Mouse (Mus musculus): ENCODE measurements at regions not wholly inside any gene's neighbourhood (a gene's known extent, or its start where the extent isn't known, plus 50 kb on each side); places are given as distances from the start of the nearest gene placed in this dataset.

DNA sequence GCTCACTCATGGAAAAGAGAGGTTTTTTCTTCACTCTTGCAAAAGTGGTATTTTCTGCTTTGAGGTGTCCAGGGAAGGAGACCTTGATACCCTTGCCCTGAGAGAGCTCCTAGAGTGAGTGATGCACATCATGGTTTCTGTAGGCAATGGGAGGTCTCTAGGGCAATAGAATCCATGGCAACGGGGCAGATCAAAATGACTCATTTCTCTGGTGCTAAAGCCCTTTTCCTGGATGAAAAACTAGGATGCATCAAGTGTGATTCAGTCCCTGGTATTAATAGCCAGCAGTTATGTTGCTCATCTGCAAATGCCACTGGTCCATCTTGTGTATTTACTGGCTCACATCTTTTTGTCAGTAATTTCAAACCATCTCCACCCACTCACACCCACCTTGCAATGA, 539.1 kb upstream of the Marcks start:
- no peak overlapping the region for H3K27ac ChIP-seq
- no peaks in the 10 kb centered on the region for H3K9me3 ChIP-seq
- no peaks in the 10 kb centered on the region for H3K36me3 ChIP-seq
- WGBS: 85% methylated on average over 1 of the region's 1 CpGs
- no peak overlapping the region for H3K9ac ChIP-seq
- H3K27me3 ChIP-seq (replicated peaks): no peaks in the 10 kb centered on the region
- no peaks in the 10 kb centered on the region for H3K4me1 ChIP-seq (replicated peaks)
- no peak overlapping the region for H3K4me2 ChIP-seq (replicated peaks)
- ATAC-seq: no peak
- no peak overlapping the region for H3K4me3 ChIP-seq (replicated peaks)

DNA sequence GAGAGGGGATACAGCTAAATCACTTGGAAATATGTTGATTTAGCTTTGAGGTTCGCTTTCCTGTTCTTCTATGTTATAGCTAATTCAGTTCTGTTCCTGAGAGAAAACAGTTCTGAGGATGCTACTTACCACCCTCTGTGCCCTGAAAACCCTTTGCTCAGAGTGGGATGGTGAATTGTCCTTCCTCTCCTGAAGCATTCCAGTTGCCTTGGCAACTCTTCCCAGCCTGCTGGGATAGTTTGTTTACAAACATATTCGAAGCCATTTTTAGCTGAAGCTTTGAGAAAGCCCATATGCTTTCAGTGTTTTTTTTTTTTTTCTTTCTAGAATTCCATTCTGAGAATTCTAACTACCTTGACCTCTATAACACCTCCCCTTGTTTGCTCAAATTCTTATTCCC, 530.1 kb upstream of the Marcks start:
- no peak overlapping the region for H3K9ac ChIP-seq
- no peaks in the 10 kb centered on the region for H3K4me1 ChIP-seq (replicated peaks)
- no peaks in the 10 kb centered on the region for H3K9me3 ChIP-seq
- no peak overlapping the region for H3K4me3 ChIP-seq (replicated peaks)
- WGBS: 63% methylated on average over 2 of the region's 2 CpGs
- no peak overlapping the region for H3K27ac ChIP-seq
- H3K27me3 ChIP-seq (replicated peaks): no peaks in the 10 kb centered on the region
- ATAC-seq: no peak
- no peak overlapping the region for H3K4me2 ChIP-seq (replicated peaks)
- H3K36me3 ChIP-seq: no peaks in the 10 kb centered on the region

DNA sequence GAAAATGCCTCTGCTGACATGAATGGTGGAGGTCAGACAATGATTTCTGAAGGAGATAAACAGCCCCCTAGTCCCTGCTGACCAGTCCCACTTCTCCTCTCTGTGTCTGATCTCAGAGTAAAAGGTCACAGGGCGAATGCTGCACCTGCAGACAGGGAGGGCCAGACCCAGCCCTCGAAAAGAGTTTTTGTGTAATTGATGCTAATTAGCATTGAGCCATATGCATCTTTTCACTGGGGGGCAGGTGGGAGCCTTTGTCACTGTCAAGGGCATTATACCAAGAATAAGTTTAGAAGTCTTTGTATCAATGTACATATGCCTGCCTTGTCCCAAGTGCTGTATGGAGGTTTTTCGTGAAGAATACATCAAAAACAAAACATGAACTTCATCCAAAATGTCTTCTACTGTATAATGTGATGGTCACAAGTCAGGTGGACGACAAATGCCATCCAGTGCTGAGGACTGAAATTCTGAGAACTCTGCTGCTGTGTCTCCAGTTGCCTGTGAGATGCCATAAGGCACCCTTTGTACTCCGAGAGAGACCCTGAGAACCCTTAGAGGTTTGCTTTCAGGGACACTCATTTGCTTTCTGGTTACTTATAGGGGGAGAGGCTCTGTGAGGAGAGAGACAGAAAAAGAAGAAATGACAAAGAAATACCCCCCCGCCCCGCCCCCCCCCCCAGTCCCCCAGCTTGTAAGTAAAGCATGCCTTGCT, 528.5 kb upstream of the Marcks start:
- Histone ChIP-seq H3K9ac (no peak overlapping the region), H3K9me3 (no peaks in the 10 kb centered on the region), H3K4me2 (replicated peaks) (no peak overlapping the region), H3K27ac (no peak overlapping the region), H3K36me3 (no peaks in the 10 kb centered on the region), H3K27me3 (replicated peaks) (no peaks in the 10 kb centered on the region), H3K4me3 (replicated peaks) (no peak overlapping the region), H3K4me1 (replicated peaks) (no peaks in the 10 kb centered on the region)
- 69% methylated on average over 7 of the region's 7 CpGs for WGBS
- no peak for ATAC-seq

DNA sequence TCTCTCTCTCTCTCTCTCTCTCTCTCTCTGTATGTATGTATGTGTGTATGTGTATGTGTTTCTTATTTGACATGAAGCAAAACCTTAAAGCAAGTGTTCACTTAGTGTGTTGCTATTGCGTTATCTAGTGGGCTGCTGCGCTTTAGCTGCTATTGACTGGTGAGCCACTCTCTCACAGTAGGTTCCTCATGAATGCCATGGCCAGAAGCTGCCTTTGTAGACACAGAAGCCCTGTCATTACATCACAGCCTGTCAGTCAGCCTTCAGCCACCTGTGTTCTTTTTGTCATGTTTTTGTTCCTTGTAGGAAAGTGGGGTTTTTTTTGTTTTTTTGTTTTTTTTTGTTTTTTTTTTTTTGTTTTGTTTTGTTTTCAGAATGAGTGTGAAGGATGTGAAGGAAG, 527.8 kb upstream of the Marcks start:
- Histone ChIP-seq H3K27me3 (replicated peaks) (no peaks in the 10 kb centered on the region), H3K4me1 (replicated peaks) (no peaks in the 10 kb centered on the region), H3K9me3 (no peaks in the 10 kb centered on the region), H3K27ac (no peak overlapping the region), H3K4me3 (replicated peaks) (no peak overlapping the region), H3K36me3 (no peaks in the 10 kb centered on the region), H3K9ac (no peak overlapping the region), H3K4me2 (replicated peaks) (no peak overlapping the region)
- 89% methylated on average over 2 of the region's 2 CpGs for WGBS
- ATAC-seq: no peak

DNA sequence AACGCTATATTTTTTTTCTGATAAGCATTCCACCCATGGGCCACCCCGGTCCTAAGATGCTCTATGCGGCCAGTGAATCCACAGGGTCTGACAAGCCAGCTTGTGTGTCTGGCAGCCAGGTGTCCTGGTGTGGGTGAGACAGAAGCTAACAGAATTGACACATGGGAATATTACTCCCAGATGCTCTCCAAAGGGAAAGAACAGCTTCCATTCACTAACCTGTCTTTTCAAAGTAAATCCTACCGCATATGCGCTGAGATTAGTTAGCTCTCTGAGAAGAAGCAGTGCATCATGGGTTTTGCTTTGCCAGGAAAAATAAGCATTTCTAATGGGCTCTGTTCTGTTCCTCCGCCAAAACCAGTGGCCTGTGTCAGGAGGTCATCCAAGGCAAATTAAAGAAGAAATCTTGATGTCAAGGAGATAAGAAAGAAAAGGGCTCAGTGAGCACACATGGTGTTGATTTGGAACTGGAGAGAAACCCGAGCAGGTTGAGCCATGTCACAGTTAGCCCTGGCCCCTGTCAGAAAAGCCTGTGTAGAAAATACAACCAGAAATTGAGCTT, 498.4 kb upstream of the Marcks start:
- no peak overlapping the region for H3K4me3 ChIP-seq (replicated peaks)
- H3K9me3 ChIP-seq: no peaks in the 10 kb centered on the region
- H3K27me3 ChIP-seq (replicated peaks): no peaks in the 10 kb centered on the region
- no peak overlapping the region for H3K4me2 ChIP-seq (replicated peaks)
- H3K36me3 ChIP-seq: no peaks in the 10 kb centered on the region
- H3K9ac ChIP-seq: no peak overlapping the region
- no peak overlapping the region for H3K27ac ChIP-seq
- no peaks in the 10 kb centered on the region for H3K4me1 ChIP-seq (replicated peaks)
- ATAC-seq: no peak
- WGBS: 54% methylated on average over 7 of the region's 7 CpGs

DNA sequence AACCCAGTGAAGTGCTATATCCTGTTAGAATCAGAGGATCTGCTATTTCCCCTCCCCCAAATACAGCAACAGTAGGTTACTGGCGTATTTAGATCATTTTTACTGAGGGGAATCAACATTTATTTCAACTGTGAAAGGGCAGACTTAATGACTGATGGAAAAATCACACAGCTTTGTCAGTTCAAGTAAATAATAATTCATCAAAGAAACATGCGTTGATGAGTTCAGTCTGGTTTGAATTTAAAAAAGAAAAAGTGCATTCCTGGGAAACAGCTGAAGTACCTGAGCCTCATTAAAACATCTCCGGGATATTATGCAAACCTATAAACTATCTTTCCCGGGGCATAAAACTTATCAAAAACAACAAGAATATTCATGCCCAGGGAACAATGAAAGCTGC, 497.7 kb upstream of the Marcks start:
- 48% methylated on average over 4 of the region's 4 CpGs for WGBS
- no peak overlapping the region for H3K27ac ChIP-seq
- H3K36me3 ChIP-seq: no peaks in the 10 kb centered on the region
- ATAC-seq: no peak
- H3K9ac ChIP-seq: no peak overlapping the region
- no peaks in the 10 kb centered on the region for H3K9me3 ChIP-seq
- H3K27me3 ChIP-seq (replicated peaks): no peaks in the 10 kb centered on the region
- H3K4me3 ChIP-seq (replicated peaks): no peak overlapping the region
- H3K4me1 ChIP-seq (replicated peaks): no peaks in the 10 kb centered on the region
- H3K4me2 ChIP-seq (replicated peaks): no peak overlapping the region

DNA sequence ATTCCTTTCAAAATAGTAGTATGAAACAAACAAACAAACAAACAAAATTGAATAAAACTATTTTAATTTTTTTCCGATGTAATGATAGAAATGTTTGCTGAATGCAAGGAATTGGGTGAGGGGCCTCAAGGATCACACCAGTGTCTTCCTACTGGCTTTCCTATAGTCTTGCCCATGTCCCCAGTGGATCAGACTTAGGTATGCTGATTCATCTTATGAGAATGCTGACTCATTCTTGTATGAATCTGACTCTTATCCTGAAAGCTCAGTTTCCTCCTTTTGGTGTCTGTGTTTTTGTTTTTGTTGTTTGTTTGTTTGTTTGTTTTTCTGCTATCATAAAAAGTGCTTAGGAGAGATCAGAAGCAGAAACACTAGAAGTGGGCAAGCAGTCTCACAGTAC, 491.7 kb upstream of the Marcks start:
- ATAC-seq: no peak
- WGBS: 98% methylated on average over 1 of the region's 1 CpGs
- no peaks in the 10 kb centered on the region for H3K36me3 ChIP-seq

DNA sequence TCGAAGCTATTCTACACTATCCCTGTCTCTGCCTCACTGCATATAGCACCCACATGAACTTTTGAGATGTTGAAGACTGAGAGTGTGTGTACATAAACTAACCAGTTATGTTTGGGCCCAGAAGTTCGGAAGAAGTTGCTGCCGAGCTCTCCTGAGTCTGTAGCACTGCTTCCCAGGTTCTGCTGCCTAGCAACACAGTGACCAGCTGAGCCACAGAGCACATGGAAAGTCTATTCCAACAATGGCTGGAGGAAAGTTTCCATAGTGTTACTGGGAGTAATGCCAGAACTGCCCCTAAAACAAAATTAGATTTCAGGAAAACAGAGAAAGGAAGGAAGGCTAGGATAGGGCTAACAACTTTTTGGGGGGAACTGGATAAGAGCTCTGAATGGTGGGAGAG, 489.2 kb upstream of the Marcks start:
- no peak overlapping the region for H3K27ac ChIP-seq
- no peak for ATAC-seq
- no peak overlapping the region for H3K4me3 ChIP-seq (replicated peaks)
- H3K27me3 ChIP-seq (replicated peaks): no peaks in the 10 kb centered on the region
- 71% methylated on average over 3 of the region's 3 CpGs for WGBS
- no peak overlapping the region for H3K9ac ChIP-seq
- H3K9me3 ChIP-seq: no peaks in the 10 kb centered on the region
- no peaks in the 10 kb centered on the region for H3K4me1 ChIP-seq (replicated peaks)
- no peak overlapping the region for H3K4me2 ChIP-seq (replicated peaks)
- H3K36me3 ChIP-seq: no peaks in the 10 kb centered on the region

More for the DNA sequence above, 491.7 kb upstream of the Marcks start:
- Histone ChIP-seq H3K9ac (no peak overlapping the region), H3K4me3 (replicated peaks) (no peak overlapping the region), H3K9me3 (no peaks in the 10 kb centered on the region), H3K4me2 (replicated peaks) (no peak overlapping the region), H3K27ac (no peak overlapping the region), H3K27me3 (replicated peaks) (no peaks in the 10 kb centered on the region), H3K4me1 (replicated peaks) (no peaks in the 10 kb centered on the region)

DNA sequence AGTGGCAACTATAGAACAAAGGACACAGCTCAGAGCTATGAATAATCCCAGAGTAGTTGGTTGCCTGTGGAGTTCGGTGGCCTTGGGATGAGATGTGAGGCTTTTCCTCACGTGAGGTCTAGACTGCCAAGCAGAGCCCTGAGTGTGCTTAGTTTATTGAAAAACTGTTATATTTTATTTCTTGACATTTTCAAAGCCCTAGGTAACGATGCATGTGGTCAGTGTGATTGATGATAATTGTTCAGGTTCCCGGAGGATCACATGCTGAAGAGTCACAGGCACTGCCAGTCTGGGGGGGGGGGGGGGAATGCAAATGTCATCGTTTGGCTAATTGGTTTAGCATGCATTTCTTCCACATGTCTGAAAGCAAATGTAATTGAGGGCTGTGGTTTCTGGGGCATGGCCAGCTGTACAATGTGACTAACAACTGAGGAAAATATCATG, 488.1 kb upstream of the Marcks start:
- no peaks in the 10 kb centered on the region for H3K4me1 ChIP-seq (replicated peaks)
- no peaks in the 10 kb centered on the region for H3K9me3 ChIP-seq
- H3K9ac ChIP-seq: no peak overlapping the region
- no peak overlapping the region for H3K27ac ChIP-seq
- H3K4me2 ChIP-seq (replicated peaks): no peak overlapping the region
- no peaks in the 10 kb centered on the region for H3K36me3 ChIP-seq
- WGBS: 34% methylated on average over 5 of the region's 5 CpGs
- no peak for ATAC-seq
- H3K4me3 ChIP-seq (replicated peaks): no peak overlapping the region
- H3K27me3 ChIP-seq (replicated peaks): no peaks in the 10 kb centered on the region

DNA sequence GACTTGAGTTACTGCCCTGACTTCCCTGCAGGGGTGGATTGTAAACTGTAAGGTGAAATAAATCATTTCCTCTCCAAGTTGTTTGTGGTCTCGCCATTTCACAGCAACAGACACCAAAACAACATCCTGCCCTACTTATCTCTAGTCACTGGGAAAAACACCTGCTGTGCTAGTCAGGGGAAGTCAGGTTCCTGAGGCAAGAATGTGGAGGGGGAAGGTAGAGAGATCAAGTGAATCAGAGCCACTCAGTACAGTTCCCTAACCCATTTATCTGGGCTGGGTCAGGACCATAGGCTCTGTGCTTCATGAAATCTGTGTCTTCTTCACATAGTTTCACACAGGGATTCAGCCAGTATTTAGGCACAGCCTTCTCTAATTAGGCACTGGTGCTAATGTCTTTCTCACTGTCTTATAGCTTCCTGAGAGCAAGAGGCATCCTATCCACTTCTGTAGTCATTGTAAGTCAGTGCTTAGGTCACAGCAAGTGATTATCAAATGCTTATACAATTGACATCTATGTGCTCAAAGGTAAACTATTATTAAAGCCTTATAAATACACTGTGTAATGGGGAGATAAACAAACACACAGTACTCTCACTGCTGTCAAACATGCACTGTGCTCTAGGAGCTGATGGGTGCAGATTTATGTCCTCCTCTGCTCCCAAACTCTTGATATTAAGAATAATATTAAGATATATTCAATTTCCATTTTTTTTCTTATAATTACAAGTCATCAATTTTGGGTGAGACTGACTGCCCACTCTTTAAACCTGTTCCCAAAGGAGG, 487.4 kb upstream of the Marcks start:
- WGBS: 17% methylated on average over 1 of the region's 1 CpGs
- Histone ChIP-seq H3K4me3 (replicated peaks) (no peak overlapping the region), H3K9ac (no peak overlapping the region), H3K4me1 (replicated peaks) (no peaks in the 10 kb centered on the region), H3K9me3 (no peaks in the 10 kb centered on the region), H3K4me2 (replicated peaks) (no peak overlapping the region), H3K36me3 (no peaks in the 10 kb centered on the region), H3K27me3 (replicated peaks) (no peaks in the 10 kb centered on the region), H3K27ac (no peak overlapping the region)
- ATAC-seq: no peak

DNA sequence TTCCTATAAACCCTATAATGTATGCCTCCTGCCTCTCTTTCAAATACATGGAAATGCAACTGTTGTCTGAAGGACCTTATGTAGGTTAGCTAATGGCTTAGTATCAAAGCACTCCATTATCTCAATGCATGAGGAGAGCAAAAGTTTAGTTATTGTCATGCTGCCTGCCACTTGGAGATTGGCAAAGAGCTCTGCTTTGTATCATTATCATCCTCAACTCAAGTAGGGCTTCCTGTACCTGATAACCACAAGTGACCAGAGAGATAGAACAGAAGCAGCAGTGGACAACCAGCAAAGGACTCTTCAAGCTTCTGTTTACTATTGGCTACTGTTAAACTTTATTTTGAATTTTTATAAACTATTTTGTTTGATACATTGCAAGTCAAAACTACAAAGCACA, 484.3 kb upstream of the Marcks start:
- Histone ChIP-seq H3K27ac (no peak overlapping the region), H3K4me3 (replicated peaks) (no peak overlapping the region), H3K9me3 (no peaks in the 10 kb centered on the region), H3K4me1 (replicated peaks) (no peaks in the 10 kb centered on the region), H3K27me3 (replicated peaks) (no peaks in the 10 kb centered on the region), H3K9ac (no peak overlapping the region), H3K36me3 (no peaks in the 10 kb centered on the region), H3K4me2 (replicated peaks) (no peak overlapping the region)
- ATAC-seq: no peak

DNA sequence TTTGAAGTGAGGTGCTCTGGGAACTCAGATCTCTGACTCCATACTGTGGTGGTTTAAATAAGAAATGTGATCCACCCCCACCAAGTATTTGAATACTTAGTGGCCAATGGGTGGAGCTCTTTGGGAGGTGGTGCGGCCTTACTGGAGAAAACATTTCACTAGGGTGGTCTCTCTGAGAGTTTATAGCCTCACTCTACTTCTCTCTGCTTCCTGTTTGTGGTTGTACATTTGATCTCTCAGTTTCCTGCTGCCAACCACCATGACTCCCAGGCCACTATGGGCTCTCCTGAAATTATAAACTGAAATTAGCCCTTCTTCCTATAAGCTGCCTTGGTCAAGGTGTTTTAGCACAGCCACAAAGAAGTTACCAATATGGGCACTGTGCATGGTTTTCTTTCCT, 479.9 kb upstream of the Marcks start:
- 78% methylated on average over 1 of the region's 1 CpGs for WGBS
- Histone ChIP-seq H3K9me3 (no peaks in the 10 kb centered on the region), H3K27me3 (replicated peaks) (no peaks in the 10 kb centered on the region), H3K4me3 (replicated peaks) (no peak overlapping the region), H3K27ac (no peak overlapping the region), H3K9ac (no peak overlapping the region), H3K4me2 (replicated peaks) (no peak overlapping the region), H3K4me1 (replicated peaks) (no peaks in the 10 kb centered on the region), H3K36me3 (no peaks in the 10 kb centered on the region)
- ATAC-seq: no peak

All from intestine, embryonic 15.5 days (tissue).